Mouse (Mus musculus) frontal cortex, postnatal 14 days (tissue): ENCODE results near the gene Engase.

Source experiments
- DNase-seq, 2 experiments: peaks; one replicate each; pipeline ENCODE4 v3.0.0; 2022; ENCODE audit warnings: low spot score in 2 of 2

Engase gene

DNA sequence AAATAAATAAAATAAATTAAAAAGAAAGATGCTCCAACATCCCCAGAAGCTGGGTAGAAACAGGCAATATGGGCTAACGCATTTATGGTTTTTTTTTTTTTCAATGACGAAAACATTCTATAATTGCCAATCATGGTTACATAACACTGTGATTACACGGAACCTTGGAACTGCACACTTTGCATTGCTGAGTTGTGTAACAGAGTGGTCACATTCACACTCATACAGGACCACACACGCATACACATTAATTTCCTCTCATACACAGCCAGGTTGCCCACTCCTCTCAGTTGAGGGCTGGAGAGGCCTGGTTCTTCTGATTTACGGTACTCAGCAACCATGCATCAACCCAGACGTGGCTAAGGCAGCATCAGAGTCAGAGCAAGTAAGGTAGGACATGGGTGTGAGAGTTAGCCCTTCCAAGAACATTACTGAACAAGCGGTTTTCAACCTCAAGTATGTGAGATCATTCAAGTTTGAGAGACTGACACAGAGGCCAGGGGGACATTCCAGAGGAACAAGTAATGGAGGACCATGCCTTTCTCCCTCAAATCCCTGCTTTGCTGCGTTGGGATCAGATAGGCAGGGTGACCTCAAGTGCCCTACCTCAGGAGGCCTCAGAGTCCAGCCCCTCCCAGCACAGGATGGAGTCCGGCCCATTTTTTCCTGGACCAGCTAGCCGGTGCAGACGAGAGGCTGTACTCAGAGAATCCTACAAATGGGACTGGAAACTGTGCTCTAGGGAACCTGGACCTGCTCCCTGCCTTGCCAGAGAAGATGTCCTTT lies 22.6 kb upstream of the Engase start:
- no peak for DNase-seq

DNA sequence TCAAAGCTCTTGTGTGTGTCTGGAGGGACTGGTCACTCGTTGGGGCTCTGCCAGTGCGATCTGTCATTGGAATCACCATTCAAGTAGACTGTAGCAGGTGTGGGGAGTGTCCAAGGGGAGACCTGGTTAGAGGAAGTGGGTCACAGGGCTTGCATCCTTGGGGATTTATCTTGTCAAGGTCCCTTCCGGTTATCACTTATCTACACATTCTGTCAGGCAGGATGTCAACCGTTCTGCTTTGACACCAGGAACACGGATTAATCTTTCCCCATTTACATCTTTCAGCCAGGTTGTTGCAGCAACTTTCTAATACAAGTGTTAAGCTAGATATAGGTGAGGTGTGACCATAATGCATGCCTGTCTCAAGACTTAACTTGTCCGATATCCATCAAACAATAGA lies 20.8 kb upstream of the Engase start:
- no peak for DNase-seq

DNA sequence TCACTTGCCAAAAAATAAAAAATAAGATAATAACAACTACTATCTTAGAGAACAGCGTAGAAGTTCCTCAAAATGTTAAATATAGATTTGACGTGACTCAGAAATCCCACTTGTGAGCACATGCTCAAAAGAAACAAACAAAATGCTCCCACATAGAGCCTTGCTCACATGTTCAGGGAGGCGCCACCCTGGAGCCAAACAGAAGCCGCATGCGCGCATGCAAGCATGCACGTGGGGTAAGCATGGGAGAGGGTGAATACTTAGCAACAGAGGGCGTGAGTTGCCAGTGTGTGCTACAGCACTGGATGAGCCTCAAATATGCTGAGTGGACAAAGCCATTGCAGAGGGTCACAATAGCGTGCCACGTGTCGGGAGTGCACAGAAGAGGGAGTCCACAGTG lies 19.7 kb upstream of the Engase start:
- DNase-seq: peak in 1 of 2 experiments; percentile 53

DNA sequence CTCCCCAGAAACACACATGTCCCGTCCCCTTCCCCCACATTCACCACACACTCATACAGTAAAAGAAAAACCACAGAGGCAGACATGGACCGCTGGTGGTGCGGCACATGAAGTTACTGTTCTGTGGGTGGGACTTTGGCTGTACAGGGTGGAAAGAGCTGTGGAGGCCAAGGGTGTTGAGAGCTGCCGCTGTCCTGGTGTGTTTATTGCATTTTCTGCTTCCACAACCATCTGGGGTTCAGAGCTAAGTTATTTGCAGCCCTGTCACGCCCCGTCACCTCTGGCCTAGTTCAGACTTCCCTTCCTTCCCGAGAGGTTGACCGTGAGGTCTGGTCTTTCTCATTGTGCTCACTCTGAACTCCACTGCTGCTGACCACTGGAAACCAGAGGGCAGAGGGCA lies 17.6 kb upstream of the Engase start:
- DNase-seq: no peak

DNA sequence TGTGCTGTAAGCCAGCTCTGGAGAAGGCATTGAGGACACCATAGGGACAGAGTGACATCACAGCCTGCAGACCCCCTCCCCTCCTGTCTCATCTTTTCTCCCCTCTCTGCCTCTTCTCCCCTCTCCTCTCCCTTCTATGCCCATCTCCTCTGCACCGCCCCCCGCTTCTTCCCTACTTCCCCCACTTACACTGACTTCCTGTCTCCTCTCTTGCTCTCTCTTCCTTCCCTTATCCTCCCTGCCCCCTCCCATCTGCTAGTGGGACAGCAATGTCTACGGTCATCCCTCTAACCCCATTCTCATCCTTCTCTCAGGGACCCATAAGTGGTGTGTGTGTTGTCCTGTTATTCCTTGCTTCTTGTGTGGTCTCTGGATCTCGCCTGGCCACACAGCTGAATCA lies 17.1 kb upstream of the Engase start:
- no peak for DNase-seq

- no peak for DNase-seq
Observed at GRCm38 (mm10) chr11:118460280-118460679, 16.3 kb upstream of the Engase start.

DNA sequence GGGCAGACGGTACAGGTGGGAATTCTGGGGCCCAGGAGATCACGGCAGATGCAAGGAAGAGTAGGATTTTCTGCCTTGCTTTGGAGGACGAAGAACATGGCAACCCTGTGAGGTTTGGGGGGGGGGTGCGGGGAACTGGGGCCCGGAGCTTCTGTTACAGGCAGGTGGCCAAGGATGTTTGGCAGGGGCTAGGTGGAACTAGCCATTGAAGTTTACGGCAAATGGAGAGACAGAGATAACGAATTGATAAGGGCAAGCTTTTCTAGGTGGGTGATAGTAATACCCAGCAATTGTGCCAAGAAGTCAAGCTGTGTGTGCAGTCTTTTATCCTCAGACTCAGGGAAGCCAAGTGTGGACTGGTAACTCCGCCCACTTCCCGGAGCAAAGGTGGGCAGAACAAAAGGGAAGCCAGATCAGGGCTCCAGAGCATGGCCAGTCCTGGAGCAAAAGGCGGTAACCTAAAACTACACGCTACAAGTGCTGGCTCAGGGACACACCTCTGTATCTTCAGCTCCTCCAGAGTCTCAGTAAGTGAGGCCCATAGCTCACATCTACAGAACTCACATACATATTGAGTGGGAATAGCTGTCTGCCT lies 9.1 kb upstream of the Engase start:
- DNase-seq: no peak

DNA sequence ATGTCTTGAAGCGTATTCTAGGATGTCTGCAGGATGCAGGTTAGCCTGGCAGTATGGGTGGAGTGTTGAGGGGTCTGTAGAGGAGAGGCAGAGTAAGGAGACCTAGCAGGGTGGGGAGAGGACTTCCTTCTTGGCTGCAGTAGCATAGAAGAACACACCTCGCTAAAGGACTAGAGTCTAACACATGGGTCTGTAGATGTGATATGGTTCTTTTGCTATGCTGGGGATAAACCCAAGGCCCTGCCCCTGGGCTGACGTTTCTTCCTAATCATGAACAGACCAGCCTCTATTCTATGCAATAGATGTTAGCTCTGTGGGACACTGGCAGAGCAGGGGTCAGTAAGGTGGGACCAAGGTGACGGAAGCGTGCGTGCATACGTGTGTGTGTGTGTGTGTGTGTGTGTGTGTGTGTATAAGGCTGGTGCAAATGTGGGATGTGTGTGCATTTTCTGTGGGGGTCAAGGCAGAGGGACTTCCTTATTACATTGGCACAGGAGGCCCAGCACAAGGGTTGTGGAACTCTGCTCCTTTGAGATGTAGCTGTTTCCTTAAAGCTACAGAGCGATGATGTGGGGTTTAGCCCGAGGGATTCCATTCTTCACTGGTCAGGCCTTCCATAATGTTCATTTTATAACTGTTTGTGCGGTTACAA lies 7.0 kb upstream of the Engase start:
- DNase-seq: no peak

GRCm38 (mm10) chr11:118470234-118470966 lies 6.2 kb upstream of the Engase start:
- no peak for DNase-seq

DNA sequence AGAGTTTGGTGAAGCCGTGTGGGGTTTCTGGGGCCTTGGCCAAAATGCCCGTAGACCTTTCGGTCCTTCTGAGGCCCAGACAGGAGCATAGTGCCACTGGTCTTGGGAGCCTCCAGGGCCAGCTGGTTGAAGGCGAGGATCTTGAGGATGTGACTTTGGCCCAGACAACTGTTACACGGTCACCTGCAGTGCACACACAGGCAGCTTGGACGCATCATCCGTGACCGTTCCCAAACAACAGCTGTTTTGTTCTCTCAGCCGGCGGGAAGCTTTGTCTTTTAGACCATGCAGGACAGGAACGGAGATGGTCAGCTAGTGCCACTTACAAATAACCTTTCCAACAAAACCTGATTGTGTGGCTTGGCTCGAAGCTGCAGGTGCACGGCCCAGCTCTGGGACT lies 5.0 kb upstream of the Engase start:
- no peak for DNase-seq

- no peak for DNase-seq
Observed at GRCm38 (mm10) chr11:118473161-118473560, 3.5 kb upstream of the Engase start.

DNA sequence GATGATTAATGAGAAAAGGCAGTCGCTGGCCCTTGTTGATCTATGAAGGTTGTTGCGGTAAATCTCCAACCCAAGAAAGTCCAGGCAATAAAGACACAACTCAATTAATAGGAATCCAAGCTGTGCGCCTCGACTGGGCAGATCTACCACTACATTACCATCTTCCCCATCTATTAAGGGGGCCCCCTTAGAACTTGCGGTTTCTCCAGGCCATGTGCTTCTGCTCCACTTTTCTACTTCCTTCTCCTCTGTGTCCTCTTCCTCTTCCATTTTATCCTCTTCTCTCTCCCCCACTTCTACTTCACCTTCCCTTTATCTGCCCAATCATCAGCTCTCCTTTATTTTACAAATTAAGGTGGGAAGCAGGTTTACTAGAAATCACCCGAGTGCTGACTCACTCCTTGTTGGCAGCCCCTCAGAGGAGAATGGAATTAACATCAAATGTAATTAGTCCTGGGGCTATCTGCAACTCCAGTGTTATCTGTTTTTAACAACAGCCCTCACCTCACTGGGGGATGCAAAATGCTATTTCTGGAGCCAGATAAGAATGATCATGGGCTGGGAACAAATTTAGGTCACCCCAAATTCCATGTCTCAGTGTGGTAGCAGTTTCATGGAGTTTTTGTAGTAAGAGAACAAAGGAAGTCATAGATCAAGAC lies 2.7 kb upstream of the Engase start:
- no peak for DNase-seq

- no peak for DNase-seq
Observed at GRCm38 (mm10) chr11:118475496-118476083, 1.0 kb upstream of the Engase start.

- DNase-seq: peak in 1 of 2 experiments; percentile 9
Observed at GRCm38 (mm10) chr11:118479776-118480175, 3.1 kb downstream of the Engase start.

DNA sequence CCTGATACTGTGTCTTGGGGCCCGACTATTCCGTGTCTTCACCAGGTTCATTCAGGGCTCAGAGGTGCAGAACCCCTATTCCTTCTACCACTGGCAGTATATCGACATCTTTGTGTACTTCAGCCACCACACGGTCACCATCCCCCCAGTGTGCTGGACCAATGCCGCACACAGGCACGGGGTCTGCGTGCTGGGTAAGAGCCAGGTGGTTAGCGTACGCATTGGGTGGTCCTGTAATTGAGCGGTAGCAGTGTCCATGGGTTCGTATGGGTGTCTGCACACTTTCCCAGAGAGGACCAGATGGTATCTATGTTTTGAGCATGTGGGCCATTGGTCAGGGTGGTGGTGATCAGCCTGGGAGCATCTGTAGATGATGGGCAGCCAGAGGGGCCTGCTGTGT lies 4.6 kb downstream of the Engase start:
- no peak for DNase-seq

DNA sequence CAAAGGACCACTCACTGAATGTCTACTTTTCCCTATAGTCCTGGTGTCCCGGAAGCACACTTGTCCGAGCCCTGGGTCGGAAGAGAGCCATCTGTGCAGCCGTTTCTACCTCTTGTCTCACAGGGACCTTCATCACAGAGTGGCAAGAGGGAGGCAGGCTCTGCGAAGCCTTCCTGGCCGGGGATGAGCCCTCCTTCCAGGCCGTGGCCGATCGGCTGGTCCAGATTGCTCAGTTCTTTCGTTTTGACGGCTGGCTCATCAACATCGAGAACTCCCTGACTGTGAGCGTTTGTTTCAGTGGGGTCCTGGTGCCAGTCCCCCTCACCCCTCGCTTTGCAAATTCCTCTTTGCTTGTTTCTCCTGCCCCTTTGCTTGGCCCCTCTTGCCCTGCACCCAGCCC lies 5.1 kb downstream of the Engase start:
- no peak for DNase-seq

DNA sequence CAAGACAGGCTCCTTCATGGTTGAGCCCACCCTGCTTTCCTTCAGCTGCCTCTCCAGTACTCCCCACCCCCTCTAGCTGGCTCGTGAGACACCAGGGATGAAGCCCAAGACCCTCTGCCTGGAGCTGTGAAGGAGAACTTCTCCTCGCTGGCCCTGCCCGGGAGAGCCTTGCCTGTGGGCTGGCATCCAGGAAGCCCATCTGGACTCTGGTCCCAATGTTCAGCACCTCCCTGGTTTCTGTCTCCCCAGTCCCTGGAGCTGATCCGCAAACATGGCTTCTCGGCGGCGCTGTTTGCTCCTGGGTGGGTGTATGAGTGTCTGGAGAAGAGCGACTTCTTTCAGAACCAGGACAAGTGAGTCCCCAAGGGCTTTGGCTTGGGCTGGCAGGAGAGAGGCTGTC lies 7.5 kb downstream of the Engase start:
- peak in 1 of 2 experiments; percentile 7 for DNase-seq

DNA sequence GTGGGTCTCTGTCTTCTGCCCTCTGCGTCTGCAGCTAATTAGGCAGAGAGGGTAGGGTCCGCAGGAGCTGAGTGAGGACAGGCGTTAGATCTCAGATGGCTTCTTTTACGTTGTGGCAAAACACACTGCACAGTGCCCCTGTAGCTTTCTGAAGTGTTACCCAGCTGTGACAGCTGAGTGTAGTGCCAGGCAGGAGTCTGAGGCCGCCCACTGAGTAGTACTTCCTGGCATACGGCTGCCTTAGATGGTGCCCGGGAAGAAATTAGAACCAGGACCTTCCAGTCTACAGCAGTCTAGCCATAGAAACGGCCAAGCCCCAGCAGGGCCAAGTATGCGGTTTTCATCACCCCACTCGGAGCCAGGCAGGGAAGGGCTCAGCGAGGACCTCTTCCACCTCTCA lies 8.7 kb downstream of the Engase start:
- no peak for DNase-seq

DNA sequence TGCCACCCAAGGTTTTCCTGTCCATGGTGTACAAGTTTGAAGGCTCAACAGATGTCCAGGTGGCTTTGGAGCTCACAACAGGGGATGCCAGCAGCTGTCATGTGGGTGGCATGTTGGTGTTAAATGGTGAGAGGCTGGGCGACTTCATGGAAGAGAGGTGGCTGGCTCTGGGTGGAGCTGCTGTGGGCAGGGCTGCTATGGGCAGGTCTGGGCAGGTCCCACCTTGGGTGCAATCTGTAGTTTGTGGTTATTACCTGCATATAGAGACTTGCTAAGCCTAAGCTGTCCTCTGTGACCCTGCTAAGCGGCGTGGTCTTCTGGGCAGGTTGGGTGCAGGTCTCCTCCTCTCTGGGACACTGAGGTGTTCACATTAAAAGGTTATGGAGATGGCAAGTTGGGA lies 9.2 kb downstream of the Engase start:
- DNase-seq: peak in 1 of 2 experiments; percentile 9

DNA sequence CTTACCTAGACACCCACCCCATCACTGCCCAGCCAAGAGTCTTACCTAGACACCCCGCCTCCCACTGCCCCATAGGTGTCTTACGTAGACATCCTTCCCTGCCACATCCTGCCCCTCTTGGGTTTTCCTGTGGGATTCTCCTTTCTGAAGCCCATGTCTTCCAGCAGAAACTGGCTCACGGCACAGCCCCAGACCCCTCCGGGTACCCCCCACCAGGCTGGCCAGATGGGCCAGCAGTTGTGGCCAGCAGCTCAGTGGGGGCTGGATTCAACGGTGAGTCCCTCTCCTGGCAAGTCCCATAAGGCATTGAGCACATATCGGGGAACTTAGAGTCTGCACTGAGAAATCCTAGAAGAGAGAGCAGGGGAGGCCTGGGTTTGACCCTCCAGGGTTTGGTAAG lies 9.7 kb downstream of the Engase start:
- peak in 1 of 2 experiments; percentile 4 for DNase-seq
